Mouse (Mus musculus) lung, embryonic 16.5 days (tissue): ENCODE data around the gene Vac14. TPM values are rescaled to one million over a fixed set of nuclear protein-coding genes. Genes with fewer than 3 reads are reported as not detected.
A peak's percentile ranks its signal among the peaks of the same experiment; 100 is the strongest.

Experiments used
- ATAC-seq: fragments of 200-750 bp; cut with Nextera tagmentation; 2 replicates; pipeline ENCODE4 v1.8.0; 2017; ENCODE audit warnings: low read depth, mild to moderate bottlenecking, moderate library complexity
- H3K27ac ChIP-seq: fragments of 300-500 bp; sonication (generic); 2 replicates; pipeline ENCODE4 v1.5.1; 2014; ENCODE audit warnings: mild to moderate bottlenecking, control low read depth, low read length
- H3K27me3 ChIP-seq: fragments of 300-500 bp; sonication (generic); 2 replicates; pipeline ENCODE4 v1.6.1; 2014; ENCODE audit warnings: low read depth, low read length, mixed read lengths; ENCODE audit not compliant: control insufficient read depth, insufficient read depth
- H3K36me3 ChIP-seq: fragments of 300-500 bp; sonication (generic); 2 replicates; pipeline ENCODE4 v1.6.1; 2014; ENCODE audit warnings: low read length; ENCODE audit not compliant: control insufficient read depth, insufficient read depth
- H3K4me1 ChIP-seq: fragments of 300-500 bp; sonication (generic); replicated peaks from 2 replicates; pipeline ENCODE4 v1.6.1; 2014; ENCODE audit warnings: low read length, mixed read lengths; ENCODE audit not compliant: control insufficient read depth, insufficient read depth
- H3K4me2 ChIP-seq: fragments of 300-500 bp; sonication (generic); 2 replicates; pipeline ENCODE4 v1.6.1; 2014; ENCODE audit warnings: low read depth, low read length, control low read depth
- H3K4me3 ChIP-seq: fragments of 300-500 bp; sonication (generic); 2 replicates; pipeline ENCODE4 v1.5.1; 2014; ENCODE audit warnings: mild to moderate bottlenecking, low read length, control low read depth
- H3K9ac ChIP-seq: fragments of 300-500 bp; sonication (generic); 2 replicates; pipeline ENCODE4 v1.6.1; 2014; ENCODE audit warnings: low read length, control low read depth
- H3K9me3 ChIP-seq: fragments of 300-500 bp; sonication (generic); 2 replicates; pipeline ENCODE4 v1.6.1; 2016; ENCODE audit warnings: low read length; ENCODE audit not compliant: control insufficient read depth
- WGBS: fragments of 180-500 bp; shearing (Covaris S2); extraction: QIAGEN DNeasy Blood & Tissue Kit; methylation state at CpG from one replicate; pipeline ENCODE4 v1.1.7; 2014; 5-methylcytosine and 5-hydroxymethylcytosine counted together
- polyA plus RNA-seq: library from polyadenylated mRNA; unstranded; fragments of >200 nt; fragmentation: Nextera tagmentation; extraction: Ambion mirVana; gene quantifications from 2 replicates; pipeline ENCODE4 v1.2.1, GENCODE M21; 2015

The Vac14 gene
- polyA plus RNA-seq, 1 experiment from 2014 or later, result 16.5 TPM

GRCm38 (mm10) chr8:110689961-110690360 is 71.6 kb downstream of the Vac14 start:
- ATAC-seq, result peak; percentile 32
- Histone ChIP-seq H3K4me2 (no peak overlapping the region), H3K9ac (no peak overlapping the region), H3K9me3 (no peaks in the 10 kb centered on the region), H3K4me3 (no peak overlapping the region), H3K27me3 (no peaks in the 10 kb centered on the region), H3K27ac (peak overlapping the region; percentile 83), H3K36me3 (no peaks in the 10 kb centered on the region), H3K4me1 (peaks cover 29% of the 10 kb centered on the region)
- 72% methylated on average over 9 of the region's 9 CpGs for WGBS

GRCm38 (mm10) chr8:110694226-110694625 is 75.8 kb downstream of the Vac14 start:
- no peaks in the 10 kb centered on the region for H3K36me3 ChIP-seq
- H3K4me1 ChIP-seq, result peaks cover 23% of the 10 kb centered on the region
- H3K27me3 ChIP-seq, result no peaks in the 10 kb centered on the region
- H3K4me3 ChIP-seq, result no peak overlapping the region
- no peak overlapping the region for H3K9ac ChIP-seq
- no peak overlapping the region for H3K4me2 ChIP-seq
- no peak overlapping the region for H3K27ac ChIP-seq
- 76% methylated on average over 5 of the region's 5 CpGs for WGBS
- H3K9me3 ChIP-seq, result no peaks in the 10 kb centered on the region
- no peak for ATAC-seq

DNA sequence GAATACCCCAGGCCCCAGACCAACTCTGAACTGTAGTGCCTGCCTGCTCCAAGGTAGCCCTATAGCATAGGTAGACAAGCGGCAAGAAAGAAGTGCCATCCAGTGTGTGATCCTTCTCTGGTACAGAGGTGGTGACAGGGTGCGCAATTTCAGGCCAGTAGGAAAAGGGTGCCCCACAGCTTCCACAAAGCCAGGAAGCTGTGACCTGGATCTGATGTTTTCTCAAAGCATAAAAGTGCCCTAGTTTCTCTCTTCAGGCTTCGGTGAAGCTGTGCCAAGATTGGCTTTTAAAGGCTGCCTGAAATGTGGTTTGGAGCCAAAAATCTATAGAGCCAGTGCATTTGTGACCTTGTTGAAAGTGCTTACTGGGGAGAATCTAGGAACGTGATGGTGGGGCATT is 76.4 kb downstream of the Vac14 start:
- ATAC-seq, result no peak
- H3K27ac ChIP-seq, result peak overlapping the region; percentile 9
- H3K9ac ChIP-seq, result no peak overlapping the region
- H3K4me2 ChIP-seq, result no peak overlapping the region
- no peaks in the 10 kb centered on the region for H3K27me3 ChIP-seq
- H3K9me3 ChIP-seq, result no peaks in the 10 kb centered on the region
- H3K36me3 ChIP-seq, result no peaks in the 10 kb centered on the region
- peaks cover 19% of the 10 kb centered on the region for H3K4me1 ChIP-seq
- WGBS, result 64% methylated on average over 4 of the region's 4 CpGs
- no peak overlapping the region for H3K4me3 ChIP-seq

DNA sequence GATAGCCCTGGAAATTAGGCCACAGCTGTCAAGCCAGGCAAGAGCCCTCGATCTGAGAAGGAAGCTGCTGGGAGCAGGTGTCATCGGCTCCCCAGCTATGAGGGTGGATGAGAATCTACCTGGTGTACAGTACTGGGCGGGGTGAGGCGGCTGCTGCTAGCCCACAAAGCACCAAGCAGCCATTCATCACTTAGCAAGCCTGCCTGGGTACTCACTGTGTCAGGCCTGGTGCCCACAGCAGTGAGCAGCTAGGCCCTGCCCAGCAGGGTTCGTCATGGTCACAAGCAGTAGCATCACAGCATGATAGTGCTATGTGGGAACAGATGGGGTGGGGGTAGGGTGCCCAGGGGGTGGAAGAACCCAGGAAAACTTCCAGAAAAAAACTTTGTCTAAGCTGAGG is 77.0 kb downstream of the Vac14 start:
- Histone ChIP-seq H3K27me3 (no peaks in the 10 kb centered on the region), H3K9me3 (no peaks in the 10 kb centered on the region), H3K9ac (peak overlapping the region; percentile 10; the same call in 1 of the 2 replicates), H3K4me3 (no peak overlapping the region), H3K4me1 (peaks cover 17% of the 10 kb centered on the region), H3K36me3 (no peaks in the 10 kb centered on the region), H3K27ac (peak overlapping the region; percentile 9; the same call in 1 of the 2 replicates), H3K4me2 (no peak overlapping the region)
- no peak for ATAC-seq
- WGBS, result 81% methylated on average over 5 of the region's 5 CpGs

- 65% methylated on average over 4 of the region's 4 CpGs for WGBS
- ATAC-seq, result peak; percentile 51
- Histone ChIP-seq H3K9me3 (no peaks in the 10 kb centered on the region), H3K9ac (0 out of 2 replicates have a peak overlapping the region, but pooled peaks have one; percentile 18), H3K27ac (peak overlapping the region; percentile 11), H3K4me3 (no peak overlapping the region), H3K36me3 (no peaks in the 10 kb centered on the region), H3K4me1 (peaks cover 17% of the 10 kb centered on the region), H3K4me2 (no peak overlapping the region), H3K27me3 (no peaks in the 10 kb centered on the region)
These were observed 77.7 kb downstream of the Vac14 start for GRCm38 (mm10) chr8:110696051-110696450.

- Histone ChIP-seq H3K4me2 (no peak overlapping the region), H3K36me3 (no peaks in the 10 kb centered on the region), H3K4me3 (no peak overlapping the region), H3K9me3 (no peaks in the 10 kb centered on the region), H3K9ac (no peak overlapping the region), H3K27ac (no peak overlapping the region), H3K27me3 (no peaks in the 10 kb centered on the region), H3K4me1 (peaks cover 17% of the 10 kb centered on the region)
- WGBS, result 84% methylated on average over 5 of the region's 5 CpGs
- no peak for ATAC-seq
These were observed 79.2 kb downstream of the Vac14 start for GRCm38 (mm10) chr8:110697571-110697970.

DNA sequence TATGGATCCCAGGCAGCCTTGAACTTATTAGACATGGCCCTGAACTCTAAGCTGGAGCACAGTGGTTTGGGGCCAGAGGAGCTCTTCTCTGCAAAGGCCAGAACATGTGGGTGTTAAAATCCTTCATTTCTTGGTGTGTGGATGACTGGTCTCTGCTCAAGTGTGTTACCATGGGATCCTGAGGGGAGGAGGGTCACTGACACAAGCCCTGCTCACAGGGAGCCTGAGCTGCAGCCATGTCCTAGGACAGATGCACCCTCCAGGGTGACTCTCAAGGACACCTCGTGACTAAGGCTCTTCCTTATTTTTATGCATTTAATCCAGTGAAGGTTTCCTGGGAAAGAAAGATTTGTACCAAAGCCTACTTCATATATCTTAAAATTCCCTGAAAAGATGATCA is 79.7 kb downstream of the Vac14 start:
- Histone ChIP-seq H3K4me1 (peaks cover 18% of the 10 kb centered on the region), H3K36me3 (no peaks in the 10 kb centered on the region), H3K9me3 (no peaks in the 10 kb centered on the region), H3K27me3 (no peaks in the 10 kb centered on the region), H3K4me2 (no peak overlapping the region), H3K27ac (no peak overlapping the region), H3K9ac (no peak overlapping the region), H3K4me3 (no peak overlapping the region)
- ATAC-seq, result no peak
- 62% methylated on average over 1 of the region's 1 CpGs for WGBS

GRCm38 (mm10) chr8:110699501-110699900 is 81.1 kb downstream of the Vac14 start:
- H3K9me3 ChIP-seq, result no peaks in the 10 kb centered on the region
- WGBS, result 73% methylated on average over 7 of the region's 7 CpGs
- H3K4me3 ChIP-seq, result no peak overlapping the region
- no peak overlapping the region for H3K4me2 ChIP-seq
- H3K36me3 ChIP-seq, result no peaks in the 10 kb centered on the region
- ATAC-seq, result no peak
- H3K27ac ChIP-seq, result no peak overlapping the region
- H3K4me1 ChIP-seq, result peaks cover 32% of the 10 kb centered on the region
- no peak overlapping the region for H3K9ac ChIP-seq
- H3K27me3 ChIP-seq, result no peaks in the 10 kb centered on the region

DNA sequence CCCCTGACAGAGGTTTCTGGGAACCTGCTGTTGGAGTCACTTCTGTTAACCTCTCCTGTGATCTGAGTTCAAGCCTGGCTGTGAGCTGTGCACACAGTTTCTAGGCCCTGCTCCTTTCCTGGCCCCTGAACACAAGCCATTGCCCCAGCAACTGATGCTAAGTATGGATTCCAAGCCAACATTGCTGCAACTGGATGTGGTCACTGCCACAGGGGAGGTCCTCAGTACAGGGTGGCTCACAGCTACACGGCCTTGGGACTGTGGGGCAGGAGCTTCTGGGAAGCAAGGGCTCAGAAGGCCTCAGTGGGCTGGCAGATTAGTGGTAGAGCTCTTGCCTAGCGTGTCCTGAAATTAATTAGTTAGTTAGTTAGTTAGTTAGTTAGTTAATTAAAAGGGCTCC is 82.2 kb downstream of the Vac14 start:
- 76% methylated on average over 2 of the region's 2 CpGs for WGBS
- ATAC-seq, result no peak
- Histone ChIP-seq H3K4me3 (no peak overlapping the region), H3K36me3 (no peaks in the 10 kb centered on the region), H3K27me3 (no peaks in the 10 kb centered on the region), H3K4me1 (peaks cover 31% of the 10 kb centered on the region), H3K27ac (no peak overlapping the region), H3K9me3 (no peaks in the 10 kb centered on the region), H3K4me2 (no peak overlapping the region), H3K9ac (no peak overlapping the region)
